Mouse (Mus musculus) G1E (cell line): ENCODE results near the gene Bbox1. TPM values are rescaled to one million over a fixed set of nuclear protein-coding genes. Genes with fewer than 3 reads are reported as not detected.

Experiments
- ATAC-seq: 2 replicates; pipeline ENCODE4 v1.8.0; 2016; ENCODE audit warnings: mild to moderate bottlenecking; ENCODE audit not compliant: insufficient number of reproducible peaks, poor library complexity, low FRiP score, severe bottlenecking; ENCODE audit errors: extremely low read depth
- DNase-seq: peaks from one replicate; pipeline ENCODE4 v3.0.0; 2012; ENCODE audit warnings: low spot score
- H3K27me3 ChIP-seq: 2 replicates; pipeline ENCODE4 v1.6.1; 2012; ENCODE audit warnings: mild to moderate bottlenecking, low read length, inconsistent platforms; ENCODE audit not compliant: insufficient read depth
- H3K36me3 ChIP-seq: replicated peaks from 2 replicates; pipeline ENCODE3; 2012; ENCODE audit warnings: mild to moderate bottlenecking, inconsistent platforms
- H3K4me1 ChIP-seq: 2 replicates; pipeline ENCODE4 v1.6.1; 2012; ENCODE audit warnings: low read depth, low read length, inconsistent platforms, mixed read lengths; ENCODE audit not compliant: insufficient read depth
- H3K4me3 ChIP-seq: 2 replicates; pipeline ENCODE4 v1.5.1; 2012; ENCODE audit warnings: low read depth, mild to moderate bottlenecking, inconsistent platforms, low read length, moderate library complexity, mixed read lengths
- H3K9me3 ChIP-seq: replicated peaks from 2 replicates; pipeline ENCODE4 v1.6.1; 2012; ENCODE audit warnings: inconsistent platforms
- CTCF ChIP-seq: IDR thresholded peaks from 2 replicates; pipeline ENCODE4 v1.5.1; 2012; ENCODE audit warnings: low read depth, low read length, inconsistent platforms, mixed read lengths
- GATA1 ChIP-seq: IDR thresholded peaks from 2 replicates; pipeline ENCODE4 v1.6.1; 2012; ENCODE audit warnings: borderline replicate concordance, low read length, inconsistent platforms, mixed read lengths
- GATA2 ChIP-seq: IDR thresholded peaks from 2 replicates; pipeline ENCODE4 v1.6.1; 2012; ENCODE audit warnings: low read depth, low read length, inconsistent platforms, borderline replicate concordance
- POLR2AphosphoS5 ChIP-seq: IDR thresholded peaks from 2 replicates; pipeline ENCODE4 v1.6.1; 2012; ENCODE audit warnings: low read depth, low read length, inconsistent platforms; ENCODE audit not compliant: insufficient replicate concordance
- TAL1 ChIP-seq: conservative IDR thresholded peaks from 2 replicates; pipeline ENCODE4 v1.6.1; 2012; ENCODE audit warnings: low read depth, low read length, inconsistent platforms, mixed read lengths
- polyA plus RNA-seq: library from polyadenylated mRNA; stranded (reverse); fragments of >175 nt; gene quantifications from 2 replicates; pipeline ENCODE4 v1.2.3, GENCODE M21; 2012
- total RNA-seq, 2 experiments: library from RNA; stranded (forward) in 1 of 2; stranded (reverse) in 1 of 2; fragments of 200-1000 nt in 1 of 2; fragments of >200 nt in 1 of 2; fragmentation: Nextera tagmentation in 1 of 2; gene quantifications; 2 replicates each; pipeline ENCODE4 v1.2.3; 2014 to 2017

Gene Bbox1
- total and polyA plus RNA-seq, 3 experiments, result 0.05 TPM; not detected in 2

DNA sequence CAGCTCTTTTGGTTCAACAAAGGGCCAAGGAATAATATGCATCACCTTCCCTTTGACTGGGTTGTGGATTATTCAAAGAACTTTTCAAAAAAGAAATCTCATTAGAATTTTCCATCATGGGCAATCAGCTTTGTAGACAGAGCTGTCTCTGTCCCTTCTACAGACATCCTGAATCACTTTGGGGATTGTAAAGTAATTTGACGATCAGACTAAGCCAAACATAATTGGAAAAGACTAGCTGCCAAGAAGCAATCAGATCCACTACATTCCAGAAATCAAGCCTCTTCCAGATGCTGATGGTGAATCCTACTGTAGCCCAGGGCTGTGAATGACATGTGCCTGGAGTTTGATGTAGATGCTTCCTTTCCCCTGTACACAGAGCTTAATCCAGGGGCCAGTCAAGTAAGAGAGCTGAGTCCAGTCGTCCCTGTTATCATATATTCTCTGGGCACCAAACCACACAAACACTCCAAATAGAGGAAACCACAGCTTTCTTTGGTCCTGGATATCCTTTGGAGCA is 995 bp downstream of the Bbox1 start:
- TF ChIP-seq TAL1, result no peak
- no peak for TF ChIP-seq CTCF
- TF ChIP-seq GATA1, result no peak
- no peak for TF ChIP-seq POLR2AphosphoS5
- TF ChIP-seq GATA2, result no peak

DNA sequence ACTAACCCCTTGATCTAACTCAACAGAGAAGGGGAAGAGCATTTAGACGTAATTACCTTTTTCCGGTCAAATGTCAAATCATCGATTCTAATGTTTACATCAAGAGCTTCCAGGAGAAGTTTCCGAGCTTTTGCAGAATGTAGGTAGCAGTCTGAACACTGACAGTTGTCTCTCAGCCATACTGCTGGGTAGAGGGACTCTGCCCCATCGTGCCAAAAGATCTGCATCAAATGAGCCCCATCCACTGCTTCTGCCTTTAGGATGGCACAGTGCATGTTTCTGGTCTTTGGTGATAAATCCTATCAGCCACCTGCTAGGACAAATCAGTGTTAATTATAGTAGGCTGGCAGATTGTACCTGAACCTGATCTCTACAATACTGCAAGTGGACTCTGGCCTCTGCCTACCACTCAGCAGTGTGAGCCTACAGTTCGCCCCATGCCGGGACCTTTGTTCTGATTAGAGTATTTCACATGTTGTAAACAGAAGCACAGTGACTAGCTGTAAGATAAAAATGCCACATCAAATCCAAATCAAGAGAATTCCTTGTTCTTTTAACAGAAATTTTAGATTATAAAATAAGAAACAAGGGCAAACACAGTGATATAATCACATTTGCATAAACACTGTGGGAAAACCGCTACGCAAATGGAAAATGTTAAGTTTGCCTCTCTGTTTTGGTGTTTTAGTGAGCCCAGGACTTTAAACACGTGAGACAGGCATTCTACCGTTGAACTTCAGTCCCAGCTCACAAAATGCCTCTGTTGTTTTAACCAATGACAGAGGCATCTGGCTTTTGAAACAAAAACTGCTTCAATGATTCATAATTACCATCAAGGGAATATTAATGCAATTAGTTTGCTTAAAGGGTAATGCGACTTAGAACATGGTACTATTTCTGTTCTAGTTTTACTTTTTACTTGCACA is 8.7 kb downstream of the Bbox1 start:
- ATAC-seq (no peak), DNase-seq (no peak)

More for the DNA sequence above, 995 bp downstream of the Bbox1 start:
- H3K36me3 ChIP-seq, result no peaks in the 10 kb centered on the region
- H3K27me3 ChIP-seq, result no peaks in the 10 kb centered on the region
- ATAC-seq (no peak), DNase-seq (no peak)
- no peaks in the 10 kb centered on the region for H3K4me1 ChIP-seq
- H3K4me3 ChIP-seq, result no peak overlapping the region
- H3K9me3 ChIP-seq, result no peaks in the 10 kb centered on the region

DNA sequence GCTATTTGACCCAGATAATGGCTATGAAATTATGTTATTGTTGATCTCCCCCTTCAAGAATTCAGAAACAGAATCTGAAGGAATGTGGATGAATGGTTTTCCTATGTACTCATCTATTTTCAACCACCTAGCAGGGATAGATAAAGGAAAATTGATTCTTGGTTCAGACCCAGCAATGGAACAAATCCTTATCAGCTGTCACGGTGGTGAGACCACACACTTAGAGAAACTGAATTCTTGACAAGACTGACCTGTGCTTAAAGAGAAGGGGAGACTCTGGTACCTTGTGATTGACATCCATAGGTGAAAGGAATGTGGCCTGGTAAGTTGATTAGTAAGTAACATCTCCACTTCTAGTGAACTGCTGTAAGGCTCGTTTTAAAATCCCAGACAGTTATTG is 12.1 kb downstream of the Bbox1 start:
- Histone ChIP-seq H3K9me3 (no peaks in the 10 kb centered on the region), H3K4me3 (no peak overlapping the region), H3K4me1 (no peaks in the 10 kb centered on the region), H3K36me3 (no peaks in the 10 kb centered on the region), H3K27me3 (no peaks in the 10 kb centered on the region)
- TF ChIP-seq TAL1 (no peak), POLR2AphosphoS5 (no peak), GATA1 (no peak), CTCF (no peak), GATA2 (no peak)
- ATAC-seq (no peak), DNase-seq (no peak)

More for the DNA sequence above, 8.7 kb downstream of the Bbox1 start:
- Histone ChIP-seq H3K4me1 (no peaks in the 10 kb centered on the region), H3K36me3 (no peaks in the 10 kb centered on the region), H3K4me3 (no peak overlapping the region), H3K9me3 (no peaks in the 10 kb centered on the region), H3K27me3 (no peaks in the 10 kb centered on the region)
- TF ChIP-seq GATA1 (no peak), TAL1 (no peak), POLR2AphosphoS5 (no peak), CTCF (no peak)

DNA sequence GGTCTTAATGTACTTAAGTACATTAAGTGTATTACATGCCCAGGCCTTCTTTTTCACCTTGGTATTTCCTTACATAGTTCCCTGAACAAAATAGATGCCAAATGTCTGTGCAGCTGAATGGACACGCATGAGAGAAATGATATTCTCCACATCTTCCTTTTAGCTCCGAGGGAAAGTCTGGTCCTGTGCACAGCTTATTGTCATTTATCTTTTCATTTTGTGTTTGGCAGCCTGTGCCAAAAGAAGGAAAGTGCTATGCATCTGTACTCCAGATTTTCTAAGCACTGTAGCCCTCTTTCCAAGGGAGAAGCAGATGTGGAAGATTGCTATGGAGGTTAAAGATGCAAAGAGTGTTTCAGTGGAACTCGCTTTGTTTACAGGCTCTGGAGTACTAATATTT is 13.0 kb downstream of the Bbox1 start:
- DNase-seq (no peak), ATAC-seq (no peak)
- Histone ChIP-seq H3K27me3 (no peaks in the 10 kb centered on the region), H3K36me3 (no peaks in the 10 kb centered on the region), H3K4me1 (no peaks in the 10 kb centered on the region), H3K4me3 (no peak overlapping the region), H3K9me3 (no peaks in the 10 kb centered on the region)
- no peak for TF ChIP-seq POLR2AphosphoS5
- no peak for TF ChIP-seq GATA1
- no peak for TF ChIP-seq GATA2

DNA sequence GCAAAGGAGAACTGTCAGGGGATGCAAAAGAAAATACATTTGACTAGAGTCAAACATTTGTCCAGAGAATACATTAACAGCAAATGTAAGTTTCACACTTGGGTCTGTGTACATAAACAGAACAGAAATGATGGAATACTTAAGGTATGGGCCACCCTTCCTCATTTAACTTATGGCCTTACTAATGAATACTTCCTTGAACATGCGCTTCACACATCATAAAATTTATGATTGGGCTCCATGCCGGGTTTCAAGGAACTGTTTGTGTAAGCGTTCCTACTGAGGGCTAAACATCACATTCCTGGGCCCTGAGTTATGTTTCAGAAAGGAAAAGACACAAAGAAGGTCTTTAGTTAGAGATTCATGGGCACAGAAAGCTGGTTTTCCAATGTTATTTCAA is 19.4 kb downstream of the Bbox1 start:
- no peak for DNase-seq
- no peaks in the 10 kb centered on the region for H3K36me3 ChIP-seq
- no peak for ATAC-seq
- no peaks in the 10 kb centered on the region for H3K9me3 ChIP-seq
- TF ChIP-seq GATA2, result no peak
- TF ChIP-seq POLR2AphosphoS5, result no peak
- TF ChIP-seq GATA1, result no peak
- TF ChIP-seq CTCF, result no peak
- no peak for TF ChIP-seq TAL1
- H3K4me3 ChIP-seq, result no peak overlapping the region
- no peaks in the 10 kb centered on the region for H3K27me3 ChIP-seq
- H3K4me1 ChIP-seq, result no peaks in the 10 kb centered on the region

DNA sequence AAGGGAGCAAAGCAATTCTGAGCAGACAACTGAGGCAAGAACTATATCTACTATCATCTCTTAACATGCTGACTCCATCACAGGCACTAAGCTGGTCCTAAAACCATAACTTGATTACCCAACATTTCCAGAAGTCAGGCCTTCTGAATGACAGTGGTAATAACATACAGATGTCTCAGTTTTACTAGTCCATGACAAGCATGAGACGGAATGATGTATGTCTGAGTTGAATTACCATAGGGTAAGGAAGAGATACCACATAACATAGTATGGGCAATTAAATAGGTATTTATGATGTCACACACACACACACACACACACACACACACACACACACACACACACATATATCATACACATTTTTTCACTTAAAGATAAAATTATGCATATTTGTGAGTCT is 26.4 kb downstream of the Bbox1 start:
- DNase-seq, result no peak
- no peak for ATAC-seq
- H3K27me3 ChIP-seq, result no peaks in the 10 kb centered on the region
- H3K4me1 ChIP-seq, result no peaks in the 10 kb centered on the region
- TF ChIP-seq POLR2AphosphoS5, result no peak
- no peaks in the 10 kb centered on the region for H3K36me3 ChIP-seq
- no peaks in the 10 kb centered on the region for H3K9me3 ChIP-seq
- H3K4me3 ChIP-seq, result no peak overlapping the region
